Mouse (Mus musculus) gastrocnemius, adult 2 months (tissue): ENCODE measurements around the gene Apobr. TPM values are rescaled to one million over a fixed set of nuclear protein-coding genes. Genes with fewer than 3 reads are reported as not detected.

Experiments used
- DNase-seq: peaks from one replicate; pipeline ENCODE4 v3.0.0; 2022
- H3K27ac ChIP-seq: fragments of 200-600 bp; 2 replicates; pipeline ENCODE4 v1.8.1; 2022; ENCODE audit warnings: mild to moderate bottlenecking
- H3K4me3 ChIP-seq: fragments of 200-600 bp; 2 replicates; pipeline ENCODE4 v1.8.1; 2022; ENCODE audit warnings: mild to moderate bottlenecking, moderate library complexity
- CTCF ChIP-seq: fragments of 200-600 bp; IDR thresholded peaks from 2 replicates; pipeline ENCODE4 v1.8.1; 2022; ENCODE audit warnings: antibody characterized with exemption, mild to moderate bottlenecking, moderate library complexity
- intact Hi-C: fragments of 180-260 bp; cut with DNase I; formaldehyde crosslinking; loops from one replicate; pipeline ENCODE4 v1.15.1; 2025
- long read RNA-seq, 2 experiments: library from polyadenylated mRNA; stranded (forward); transcript quantifications; one replicate each; pipeline ENCODE4 v2.0.0; 2021
- total RNA-seq, 2 experiments: library from RNA; stranded (reverse); gene quantifications; 2 replicates each; pipeline ENCODE4 v1.2.3; 2021

The Apobr gene
- total RNA-seq, result under 1 TPM; 0.38 to 0.78 TPM
- long read RNA-seq, experiment 1, result 0 reads
- long read RNA-seq, experiment 2, partial matches to known transcripts, result 1 of 1 reads
- long read RNA-seq, experiment 2, other reads (novel, unspliced or antisense), result 0 of 1 reads

GRCm38 (mm10) chr7:126584506-126584977 lies at the start of gene Apobr:
Gene Apobr, plus strand, starts transcription at chr7:126584942.
- DNase-seq, result no peak

DNA sequence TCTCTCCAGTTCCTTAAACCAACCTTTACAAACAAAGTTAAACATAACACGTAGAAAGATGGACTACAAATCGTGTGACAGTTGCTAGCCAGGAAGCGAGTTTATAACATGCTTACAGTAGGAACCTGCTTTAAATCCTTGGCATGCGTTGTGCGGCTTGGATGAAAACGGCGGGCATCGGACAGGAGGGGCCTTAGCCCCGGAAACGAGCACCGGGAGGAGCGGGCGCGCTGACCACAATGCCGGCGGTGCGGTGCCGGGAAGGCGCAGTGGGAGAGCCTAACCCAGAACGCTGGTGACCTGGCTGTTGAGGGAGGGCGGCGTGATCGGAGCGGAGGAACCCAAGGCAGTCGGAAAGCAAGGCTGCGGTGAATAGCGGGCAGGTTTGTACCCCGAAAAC lies 49.0 kb upstream of the Apobr start:
- intact Hi-C loops, result loop anchor here (2.0 kb wide), 1 partner anchor 157 kb away; no protein-coding TSS in a partner anchor
- Histone ChIP-seq H3K4me3 (peak overlapping the region; percentile 68), H3K27ac (no peak overlapping the region)
- peak; percentile 32 for DNase-seq
- TF ChIP-seq CTCF, result no peak

More at GRCm38 (mm10) chr7:126584506-126584977, at the start of gene Apobr:
- Histone ChIP-seq H3K4me3 (peak within 1 kb of the TSS; percentile 86), H3K27ac (peak within 1 kb of the TSS; percentile 97)
- intact Hi-C loops, result loop anchor here (5.0 kb wide), 1 partner anchor 97 kb away; the partner anchor contains the start of gene Tufm
- TF ChIP-seq CTCF, result no peak

GRCm38 (mm10) chr7:126536466-126536865 lies 48.3 kb upstream of the Apobr start:
- intact Hi-C loops, result loop anchor here (2.0 kb wide), 1 partner anchor 156 kb away; no protein-coding TSS in a partner anchor
- DNase-seq, result no peak
- Histone ChIP-seq H3K4me3 (peak overlapping the region; percentile 68), H3K27ac (no peak overlapping the region)
- TF ChIP-seq CTCF, result no peak

DNA sequence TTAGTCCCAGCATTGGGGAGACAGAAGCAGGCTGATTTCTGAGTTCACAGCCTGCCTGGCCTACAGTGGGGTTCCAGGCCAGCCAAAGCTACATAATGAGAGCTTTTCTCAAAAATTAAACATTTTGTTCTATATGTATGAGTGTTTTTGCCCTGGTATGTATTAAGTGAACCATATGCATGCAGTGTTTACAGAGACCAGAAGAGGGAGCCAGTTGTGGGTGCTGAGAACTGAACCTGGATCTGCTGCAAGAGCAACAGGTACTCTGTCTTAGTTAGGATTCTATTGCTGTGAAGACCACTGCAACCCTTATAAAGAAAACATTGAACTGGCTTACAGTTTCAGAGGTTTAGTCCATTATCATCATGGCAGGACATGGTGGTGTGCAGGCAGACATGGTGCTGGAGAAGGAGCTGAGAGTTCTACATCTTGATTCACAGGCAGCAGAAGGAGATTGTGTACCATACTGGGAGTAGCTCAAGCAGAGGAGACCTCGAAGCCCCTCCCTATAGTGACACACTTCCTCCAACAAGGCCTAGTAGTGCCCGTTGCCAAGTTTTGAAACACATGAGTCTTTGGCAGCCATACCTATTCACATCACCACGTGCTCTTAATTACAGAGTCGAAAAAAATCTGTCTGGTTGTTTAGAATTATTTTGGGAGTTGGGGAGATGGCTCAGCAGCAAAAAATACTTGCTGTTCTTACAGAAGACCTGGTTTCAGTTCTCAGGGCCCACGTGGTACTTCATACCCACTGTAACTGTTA lies 46.7 kb upstream of the Apobr start:
- no peak overlapping the region for H3K27ac ChIP-seq
- DNase-seq, result no peak
- intact Hi-C loops, result loop anchor here (2.0 kb wide), 1 partner anchor 155 kb away; no protein-coding TSS in a partner anchor
- peak; percentile 59 for TF ChIP-seq CTCF
- H3K4me3 ChIP-seq, result no peak overlapping the region

DNA sequence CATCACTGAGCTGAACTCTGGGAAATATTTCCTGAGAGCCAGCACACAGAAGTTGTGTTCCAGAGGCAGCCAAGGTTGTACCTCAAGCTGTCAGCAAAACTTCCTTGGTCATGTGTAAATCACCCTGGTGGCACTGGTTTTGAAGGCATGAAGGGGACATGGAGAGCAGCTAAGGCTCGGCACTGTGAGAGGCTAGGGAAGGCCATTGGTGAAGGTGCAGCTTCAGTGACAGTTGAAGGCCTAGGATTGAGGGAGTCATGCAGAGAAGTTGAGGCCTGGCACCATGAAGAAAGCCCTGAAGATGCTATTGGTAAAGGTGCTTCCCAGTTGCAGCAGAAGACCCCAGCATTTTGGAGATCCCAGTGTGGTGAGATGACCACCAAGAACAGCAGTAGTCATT lies 43.1 kb upstream of the Apobr start:
- DNase-seq, result no peak
- no peak for TF ChIP-seq CTCF
- intact Hi-C loops, result no loop called here
- H3K4me3 ChIP-seq, result no peak overlapping the region
- H3K27ac ChIP-seq, result no peak overlapping the region

DNA sequence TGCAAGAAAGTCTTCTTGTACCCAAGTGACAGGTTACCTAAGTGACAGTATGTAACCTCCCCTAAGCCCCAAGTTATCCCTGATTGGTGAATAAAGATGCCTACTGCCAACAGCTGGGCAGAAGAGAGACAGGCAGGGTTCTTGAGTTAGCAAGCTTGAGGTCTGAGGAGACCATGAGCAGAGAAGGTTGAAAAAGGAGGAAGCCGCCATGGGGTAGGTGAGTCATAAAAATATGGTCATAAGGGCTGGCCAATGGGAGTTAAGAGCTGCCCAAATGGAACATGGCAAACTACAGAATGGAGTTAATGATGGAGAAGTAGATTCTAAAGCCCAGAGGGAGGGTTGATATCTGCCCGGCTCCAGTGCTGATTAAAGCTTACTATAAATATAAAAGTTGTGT lies 39.1 kb upstream of the Apobr start:
- no peak overlapping the region for H3K27ac ChIP-seq
- DNase-seq, result no peak
- TF ChIP-seq CTCF, result no peak
- H3K4me3 ChIP-seq, result no peak overlapping the region
- intact Hi-C loops, result no loop called here

DNA sequence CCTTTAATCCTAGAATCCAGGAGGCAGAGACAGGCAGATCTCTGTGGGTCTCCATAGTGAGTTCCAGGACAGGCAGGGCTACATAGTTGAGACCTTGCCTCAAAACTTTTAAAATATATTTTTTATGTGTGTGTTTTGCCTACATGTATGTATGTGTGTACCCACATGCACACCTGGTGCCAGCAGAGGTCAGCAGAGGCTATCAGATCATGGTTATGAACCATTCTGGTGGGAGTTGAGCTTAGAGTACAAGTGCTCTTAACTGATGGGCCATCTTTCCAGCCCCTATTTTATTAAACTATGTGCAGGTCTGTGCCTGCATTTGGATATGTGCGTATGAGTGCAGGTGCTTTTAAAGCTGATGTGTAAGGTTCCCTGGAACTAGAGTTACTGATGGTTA lies 29.9 kb upstream of the Apobr start:
- intact Hi-C loops, result no loop called here
- Histone ChIP-seq H3K27ac (no peak overlapping the region), H3K4me3 (no peak overlapping the region)
- TF ChIP-seq CTCF, result peak; percentile 11; the same call in 1 of the 2 replicates
- no peak for DNase-seq

DNA sequence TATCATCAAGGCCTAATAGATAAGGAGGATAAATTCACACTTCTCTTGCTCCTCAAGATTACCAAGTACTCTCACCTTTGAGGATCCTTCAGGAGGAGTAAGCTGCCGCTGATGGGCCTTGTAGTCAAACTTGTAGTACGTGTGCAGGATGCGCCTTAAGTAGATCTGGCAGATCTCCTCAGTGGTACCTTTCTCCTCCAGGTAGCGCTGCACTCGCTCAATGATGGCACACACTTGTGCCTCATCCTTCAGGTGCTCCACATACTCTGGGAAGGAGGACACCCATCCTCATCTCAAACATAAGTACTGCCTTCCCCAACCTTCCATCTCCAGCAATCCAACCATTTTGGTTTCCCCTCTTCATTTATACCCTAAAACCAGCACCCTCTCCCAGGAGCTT lies 28.1 kb upstream of the Apobr start:
- no peak overlapping the region for H3K4me3 ChIP-seq
- no peak for TF ChIP-seq CTCF
- DNase-seq, result no peak
- intact Hi-C loops, result no loop called here
- no peak overlapping the region for H3K27ac ChIP-seq

GRCm38 (mm10) chr7:126565693-126566092 lies 19.0 kb upstream of the Apobr start:
- TF ChIP-seq CTCF, result no peak
- no peak for DNase-seq
- Histone ChIP-seq H3K4me3 (peak overlapping the region; percentile 84), H3K27ac (peak overlapping the region; percentile 86)
- intact Hi-C loops, result no loop called here

DNA sequence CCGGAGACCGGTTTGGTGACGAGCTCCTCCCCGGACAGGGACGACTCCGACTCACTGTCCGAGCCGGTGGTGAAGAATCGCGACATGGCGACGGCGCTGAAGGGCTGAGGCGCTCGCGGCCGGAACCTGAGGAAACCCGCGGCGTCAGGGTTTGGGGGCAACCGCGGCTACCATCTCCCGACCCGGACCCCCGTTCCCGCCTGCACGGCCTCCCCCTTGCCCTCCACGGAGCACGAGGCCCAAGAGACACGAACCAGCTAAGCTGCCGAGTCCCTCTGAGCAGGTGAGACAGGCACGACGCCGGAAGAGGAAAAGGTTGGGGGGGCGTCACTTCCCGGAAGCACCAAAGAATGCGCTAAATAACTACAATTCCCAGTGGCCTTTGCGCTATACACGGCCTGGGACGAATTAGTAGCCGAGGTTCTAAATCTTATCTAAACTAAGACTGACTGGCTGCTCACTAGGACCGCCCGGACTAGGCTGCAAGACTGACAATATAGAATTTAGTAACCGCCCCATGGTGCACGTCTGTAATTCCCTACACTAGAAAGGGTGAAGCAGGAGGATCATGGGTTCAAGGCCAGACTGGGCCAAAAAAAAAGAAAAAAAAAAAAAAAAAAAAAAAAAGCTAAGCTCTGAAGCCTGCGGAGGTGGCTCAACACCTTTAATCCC lies 18.5 kb upstream of the Apobr start, which contains the start of gene Eif3c:
TSS of gene Eif3c (minus strand) at position 318 of the 672 bp plus-strand sequence.
- peak within 1 kb of the TSS; percentile 86 for H3K27ac ChIP-seq
- DNase-seq, result peak; percentile 82
- intact Hi-C loops, result no loop called here
- no peak for TF ChIP-seq CTCF
- H3K4me3 ChIP-seq, result peak within 1 kb of the TSS; percentile 84

GRCm38 (mm10) chr7:126576946-126577345 lies 7.8 kb upstream of the Apobr start:
- H3K4me3 ChIP-seq, result no peak overlapping the region
- DNase-seq, result peak; percentile 51
- TF ChIP-seq CTCF, result peak; percentile 58
- intact Hi-C loops, result no loop called here
- H3K27ac ChIP-seq, result no peak overlapping the region

- H3K4me3 ChIP-seq, result no peak overlapping the region
- TF ChIP-seq CTCF, result peak; percentile 69
- H3K27ac ChIP-seq, result no peak overlapping the region
- intact Hi-C loops, result loop anchor here (1.0 to 2.0 kb wide), 2 partner anchors 58 to 116 kb away; partner anchors contain the start of genes Bola2 and Slx1b
- DNase-seq, result peak; percentile 59
Observed at GRCm38 (mm10) chr7:126579172-126579571, 5.6 kb upstream of the Apobr start.
